Mouse (Mus musculus) liver, embryonic 11.5 days (tissue): ENCODE measurements around the gene Aldh18a1. TPM values are rescaled to one million over a fixed set of nuclear protein-coding genes. Genes with fewer than 3 reads are reported as not detected.
A peak's percentile ranks its signal among the peaks of the same experiment; 100 is the strongest.
"Not testable (repeated sequence)": the region's sequence is repeated elsewhere in the genome, so short reads cannot be mapped to it uniquely, and the experiment has no call there.

Experiments
- ATAC-seq: fragments of 200-750 bp; cut with Nextera tagmentation; replicated peaks from 2 replicates; pipeline ENCODE4 v1.8.0; 2017; ENCODE audit warnings: moderate number of reproducible peaks, mild to moderate bottlenecking, moderate TSS enrichment, moderate library complexity; ENCODE audit not compliant: low FRiP score
- DNase-seq: peaks from one replicate; pipeline ENCODE4 v3.0.0-alpha.2; 2017; ENCODE audit warnings: low spot score
- H3K27ac ChIP-seq: fragments of 300-500 bp; sonication (generic); 2 replicates; pipeline ENCODE4 v1.5.1; 2014; ENCODE audit warnings: mild to moderate bottlenecking, low read depth, low read length, control low read depth
- H3K27me3 ChIP-seq: fragments of 300-500 bp; sonication (generic); replicated peaks from 2 replicates; pipeline ENCODE4 v1.6.1; 2014; ENCODE audit warnings: low read length, mixed read lengths; ENCODE audit not compliant: control insufficient read depth, insufficient read depth
- H3K36me3 ChIP-seq: fragments of 300-500 bp; sonication (generic); 2 replicates; pipeline ENCODE4 v1.6.1; 2014; ENCODE audit warnings: mild to moderate bottlenecking, low read length, moderate library complexity, mixed read lengths; ENCODE audit not compliant: control insufficient read depth, insufficient read depth
- H3K4me1 ChIP-seq: fragments of 300-500 bp; sonication (generic); replicated peaks from 2 replicates; pipeline ENCODE4 v1.6.1; 2014; ENCODE audit warnings: low read length, mixed read lengths; ENCODE audit not compliant: control insufficient read depth, insufficient read depth
- H3K4me2 ChIP-seq: fragments of 300-500 bp; sonication (generic); 2 replicates; pipeline ENCODE4 v1.6.1; 2014; ENCODE audit warnings: mild to moderate bottlenecking, control low read depth, moderate library complexity
- H3K4me3 ChIP-seq: fragments of 300-500 bp; sonication (generic); 2 replicates; pipeline ENCODE4 v1.5.1; 2014; ENCODE audit warnings: low read depth, low read length, control low read depth
- H3K9ac ChIP-seq: fragments of 300-500 bp; sonication (generic); 2 replicates; pipeline ENCODE4 v1.6.1; 2014; ENCODE audit warnings: low read depth, low read length, control low read depth
- H3K9me3 ChIP-seq: fragments of 300-500 bp; sonication (generic); 2 replicates; pipeline ENCODE4 v1.6.1; 2016; ENCODE audit warnings: low read length, inconsistent platforms, mixed read lengths; ENCODE audit not compliant: control insufficient read depth
- WGBS: fragments of 180-500 bp; shearing (Covaris S2); extraction: QIAGEN DNeasy Blood & Tissue Kit; methylation state at CpG from one replicate; pipeline ENCODE4 v1.1.7; 2014; 5-methylcytosine and 5-hydroxymethylcytosine counted together
- polyA plus RNA-seq: library from polyadenylated mRNA; unstranded; fragments of >200 nt; fragmentation: Nextera tagmentation; extraction: Ambion mirVana; gene quantifications from 2 replicates; pipeline ENCODE4 v1.2.1, GENCODE M21; 2014

Aldh18a1 gene
- polyA plus RNA-seq, 1 experiment from 2014 or later: 103 TPM

- WGBS: 77% methylated on average over 12 of the region's 12 CpGs
- Histone ChIP-seq H3K36me3 (no peaks in the 10 kb centered on the region), H3K4me2 (no peak overlapping the region), H3K27ac (no peak overlapping the region), H3K9ac (no peak overlapping the region), H3K9me3 (no peaks in the 10 kb centered on the region), H3K27me3 (no peaks in the 10 kb centered on the region), H3K4me3 (no peak overlapping the region), H3K4me1 (no peaks in the 10 kb centered on the region)
- ATAC-seq (no peak), DNase-seq (no peak)
These were observed 37.7 kb upstream of the Aldh18a1 start for GRCm38 (mm10) chr19:40625935-40626334.

- 65% methylated on average over 10 of the region's 26 CpGs for WGBS
- ATAC-seq, H3K9me3 ChIP-seq, H3K4me2 ChIP-seq, H3K9ac ChIP-seq, H3K27ac ChIP-seq, H3K36me3 ChIP-seq, H3K4me3 ChIP-seq, DNase-seq, H3K27me3 ChIP-seq, H3K4me1 ChIP-seq: not testable (repeated sequence)
These were observed 33.4 kb upstream of the Aldh18a1 start for GRCm38 (mm10) chr19:40621616-40622015.

GRCm38 (mm10) chr19:40616021-40616420 is 27.8 kb upstream of the Aldh18a1 start:
- Histone ChIP-seq H3K9ac (no peak overlapping the region), H3K27ac (no peak overlapping the region), H3K4me1 (peaks cover 6% of the 10 kb centered on the region), H3K4me3 (no peak overlapping the region), H3K36me3 (no peaks in the 10 kb centered on the region), H3K27me3 (no peaks in the 10 kb centered on the region), H3K9me3 (no peaks in the 10 kb centered on the region), H3K4me2 (no peak overlapping the region)
- 82% methylated on average over 7 of the region's 7 CpGs for WGBS
- DNase-seq: no peak
- no peak for ATAC-seq

- WGBS: 78% methylated on average over 7 of the region's 7 CpGs
- no peak overlapping the region for H3K4me2 ChIP-seq
- H3K36me3 ChIP-seq: no peaks in the 10 kb centered on the region
- peaks cover 6% of the 10 kb centered on the region for H3K4me1 ChIP-seq
- H3K4me3 ChIP-seq: no peak overlapping the region
- DNase-seq: no peak
- H3K27me3 ChIP-seq: no peaks in the 10 kb centered on the region
- ATAC-seq: no peak
- H3K27ac ChIP-seq: no peak overlapping the region
- no peaks in the 10 kb centered on the region for H3K9me3 ChIP-seq
- H3K9ac ChIP-seq: no peak overlapping the region
These were observed 26.5 kb upstream of the Aldh18a1 start for GRCm38 (mm10) chr19:40614811-40615210.

- DNase-seq: peak; percentile 95
- WGBS: under 1% methylated on average over 45 of the region's 45 CpGs
- no peak within 1 kb of the TSS for H3K27ac ChIP-seq
These were observed 23.7 kb upstream of the Aldh18a1 start, which contains the start of the genes Tctn3 and Entpd1 for GRCm38 (mm10) chr19:40611830-40612506. Gene Tctn3 (minus strand): TSS chr19:40612233. Gene Entpd1 (plus strand): TSS chr19:40612366.

GRCm38 (mm10) chr19:40607676-40608075 is 19.4 kb upstream of the Aldh18a1 start:
- H3K36me3 ChIP-seq: peaks cover 3% of the 10 kb centered on the region; the same call in 1 of the 2 replicates
- WGBS: 71% methylated on average over 6 of the region's 6 CpGs
- no peak for ATAC-seq

More at GRCm38 (mm10) chr19:40611830-40612506, 23.7 kb upstream of the Aldh18a1 start, which contains the start of the genes Tctn3 and Entpd1:
- Histone ChIP-seq H3K9me3 (no peaks in the 10 kb centered on the region), H3K4me3 (peak within 1 kb of the TSS; percentile 68), H3K4me1 (peaks cover 6% of the 10 kb centered on the region), H3K9ac (peak within 1 kb of the TSS; percentile 66), H3K36me3 (peaks cover 3% of the 10 kb centered on the region; the same call in 1 of the 2 replicates), H3K4me2 (peak within 1 kb of the TSS; percentile 93), H3K27me3 (no peaks in the 10 kb centered on the region)
- peak; percentile 100 for ATAC-seq

GRCm38 (mm10) chr19:40605189-40605588 is 16.9 kb upstream of the Aldh18a1 start:
- Histone ChIP-seq H3K27me3 (no peaks in the 10 kb centered on the region), H3K36me3 (peaks cover 3% of the 10 kb centered on the region; the same call in 1 of the 2 replicates)
- 83% methylated on average over 9 of the region's 9 CpGs for WGBS

More at GRCm38 (mm10) chr19:40607676-40608075, 19.4 kb upstream of the Aldh18a1 start:
- no peak for DNase-seq
- H3K4me2 ChIP-seq: no peak overlapping the region
- H3K4me1 ChIP-seq: peaks cover 6% of the 10 kb centered on the region
- H3K9ac ChIP-seq: no peak overlapping the region
- H3K4me3 ChIP-seq: no peak overlapping the region
- H3K27ac ChIP-seq: no peak overlapping the region
- H3K9me3 ChIP-seq: no peaks in the 10 kb centered on the region
- no peaks in the 10 kb centered on the region for H3K27me3 ChIP-seq

GRCm38 (mm10) chr19:40601870-40602269 is 13.6 kb upstream of the Aldh18a1 start:
- Histone ChIP-seq H3K27ac (no peak overlapping the region), H3K36me3 (no peaks in the 10 kb centered on the region), H3K9ac (no peak overlapping the region), H3K27me3 (no peaks in the 10 kb centered on the region), H3K4me3 (no peak overlapping the region), H3K4me1 (0 out of 2 replicates have a peak, but pooled peaks cover 2% of the 10 kb centered on the region), H3K4me2 (no peak overlapping the region), H3K9me3 (no peaks in the 10 kb centered on the region)
- DNase-seq: no peak
- ATAC-seq: peak; percentile 76
- 56% methylated on average over 3 of the region's 3 CpGs for WGBS

More at GRCm38 (mm10) chr19:40605189-40605588, 16.9 kb upstream of the Aldh18a1 start:
- no peak overlapping the region for H3K9ac ChIP-seq
- DNase-seq: no peak
- no peak overlapping the region for H3K4me3 ChIP-seq
- H3K27ac ChIP-seq: no peak overlapping the region
- H3K4me1 ChIP-seq: 0 out of 2 replicates have a peak, but pooled peaks cover 2% of the 10 kb centered on the region
- no peak for ATAC-seq
- H3K9me3 ChIP-seq: no peaks in the 10 kb centered on the region
- H3K4me2 ChIP-seq: no peak overlapping the region

GRCm38 (mm10) chr19:40600846-40601245 is 12.6 kb upstream of the Aldh18a1 start:
- H3K27me3 ChIP-seq, ATAC-seq, H3K9me3 ChIP-seq, H3K4me1 ChIP-seq, H3K9ac ChIP-seq, H3K4me2 ChIP-seq, H3K4me3 ChIP-seq, DNase-seq, H3K36me3 ChIP-seq, H3K27ac ChIP-seq: not testable (repeated sequence)
- 90% methylated on average over 5 of the region's 5 CpGs for WGBS
